Mouse (Mus musculus) lung, adult 2 months (tissue): ENCODE data around the gene Nedd8.

ENCODE experiments used
- CTCF ChIP-seq: fragments of 200-500 bp; IDR thresholded peaks from 2 replicates; pipeline ENCODE4 v1.5.1; 2011; ENCODE audit warnings: mild to moderate bottlenecking, low read length, control low read depth; ENCODE audit not compliant: insufficient read depth
- POLR2A ChIP-seq: fragments of 200-500 bp; IDR thresholded peaks from 2 replicates; pipeline ENCODE4 v1.6.1; 2011; ENCODE audit warnings: low read depth, mild to moderate bottlenecking, control low read depth, low read length, borderline replicate concordance; ENCODE audit errors: extremely low read depth

- no peak for TF ChIP-seq CTCF
- TF ChIP-seq POLR2A = no peak
These were observed 43.0 kb upstream of the Nedd8 start for GRCm38 (mm10) chr14:55714893-55715292.
